Comparison of ENCODE assay signal across 8 mouse cellular contexts in the genomic region with DNA sequence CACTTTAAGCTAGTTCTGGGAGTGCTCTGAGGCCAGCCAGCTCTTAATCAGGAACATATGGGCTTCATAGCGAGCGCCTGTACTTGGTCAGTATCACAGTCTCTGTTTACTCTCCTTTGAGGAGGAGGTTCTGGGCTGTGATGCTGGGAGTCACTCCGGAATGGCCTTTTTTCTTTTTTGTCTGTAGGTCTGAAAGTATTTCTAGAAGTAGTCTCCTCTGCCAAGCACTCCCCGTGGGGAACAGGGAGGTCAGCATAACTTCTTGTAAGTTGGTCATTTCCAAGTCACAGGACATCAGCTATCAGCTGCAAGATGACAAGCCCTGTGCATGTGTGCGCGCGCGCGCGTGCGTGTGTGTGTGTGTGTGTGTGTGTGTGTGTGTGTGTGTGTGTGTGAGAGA. TPM values are rescaled to one million over a fixed set of nuclear protein-coding genes. Genes with fewer than 3 reads are reported as not detected.
DNase-seq lines count a peak whose midpoint lies in the region; ATAC-seq and TF ChIP-seq lines count a peak whose summit lies in the region.

No protein-coding gene starts in this region.

- no peak overlapping the region for H3K4me3 ChIP-seq in neural tube, embryonic 13.5 days
- no peak overlapping the region for H3K4me3 ChIP-seq in neural tube, embryonic 15.5 days (replicated peaks)
- no peak overlapping the region for H3K4me3 ChIP-seq in embryonic facial prominence, embryonic 12.5 days
- H3K4me3 ChIP-seq in layer of hippocampus, adult 2 months: no peak overlapping the region

- peak overlapping the region; percentile 33; the same call in 1 of the 2 replicates for H3K27ac ChIP-seq in neural tube, embryonic 13.5 days (replicated peaks)
- H3K27ac ChIP-seq in neural tube, embryonic 15.5 days (replicated peaks): no peak overlapping the region
- peak overlapping the region; percentile 90 for H3K27ac ChIP-seq in embryonic facial prominence, embryonic 12.5 days
- H3K27ac ChIP-seq in layer of hippocampus, adult 2 months: no peak overlapping the region

- no peak for ATAC-seq in neural tube, embryonic 13.5 days (ENCODE audit: low read depth)
- no peak for ATAC-seq in neural tube, embryonic 15.5 days (ENCODE audit: low FRiP score)
- peak; percentile 73; the same call in 1 of the 2 replicates for ATAC-seq in embryonic facial prominence, embryonic 12.5 days (ENCODE audit: insufficient number of reproducible peaks, insufficient read depth, low FRiP score, low TSS enrichment)

- no peak overlapping the region for H3K4me2 ChIP-seq in neural tube, embryonic 13.5 days
- no peak overlapping the region for H3K4me2 ChIP-seq in neural tube, embryonic 15.5 days
- H3K4me2 ChIP-seq in embryonic facial prominence, embryonic 12.5 days (replicated peaks): peak overlapping the region; percentile 31; the same call in 1 of the 2 replicates

- DNase-seq in heart, postnatal 25 days (ENCODE audit: low spot score): peak; percentile 59
- DNase-seq in lung, postnatal 10 days: peak; percentile 71
- DNase-seq in layer of hippocampus, adult 2 months (ENCODE audit: low spot score in 2 of 2): no peak
- no peak for DNase-seq in frontal cortex, postnatal 36 days (ENCODE audit: low spot score in 2 of 2)
- DNase-seq in thymus, adult 18-20 months: no peak

- no peak for TF ChIP-seq CTCF in layer of hippocampus, adult 2 months (conservative IDR thresholded peaks at IDR 0.05)

- 78% methylated on average over 11 of the region's 11 CpGs for WGBS in neural tube, embryonic 13.5 days
- WGBS in neural tube, embryonic 15.5 days: 76% methylated on average over 11 of the region's 11 CpGs
- WGBS in embryonic facial prominence, embryonic 12.5 days: 46% methylated on average over 11 of the region's 11 CpGs

- peaks cover 21% of the 10 kb centered on the region for H3K4me1 ChIP-seq in neural tube, embryonic 13.5 days (replicated peaks)
- H3K4me1 ChIP-seq in neural tube, embryonic 15.5 days: peaks cover 15% of the 10 kb centered on the region
- H3K4me1 ChIP-seq in embryonic facial prominence, embryonic 12.5 days: peaks cover 32% of the 10 kb centered on the region

- H3K9me3 ChIP-seq in neural tube, embryonic 13.5 days: no peaks in the 10 kb centered on the region
- H3K9me3 ChIP-seq in neural tube, embryonic 15.5 days (replicated peaks): no peaks in the 10 kb centered on the region
- no peaks in the 10 kb centered on the region for H3K9me3 ChIP-seq in embryonic facial prominence, embryonic 12.5 days

- H3K27me3 ChIP-seq in neural tube, embryonic 13.5 days: no peaks in the 10 kb centered on the region
- no peaks in the 10 kb centered on the region for H3K27me3 ChIP-seq in neural tube, embryonic 15.5 days (replicated peaks)
- no peaks in the 10 kb centered on the region for H3K27me3 ChIP-seq in embryonic facial prominence, embryonic 12.5 days

- no peaks in the 10 kb centered on the region for H3K36me3 ChIP-seq in neural tube, embryonic 13.5 days
- no peaks in the 10 kb centered on the region for H3K36me3 ChIP-seq in neural tube, embryonic 15.5 days
- H3K36me3 ChIP-seq in embryonic facial prominence, embryonic 12.5 days: peaks cover 36% of the 10 kb centered on the region

- H3K9ac ChIP-seq in neural tube, embryonic 13.5 days: no peak overlapping the region
- H3K9ac ChIP-seq in neural tube, embryonic 15.5 days (replicated peaks): no peak overlapping the region
- H3K9ac ChIP-seq in embryonic facial prominence, embryonic 12.5 days: no peak overlapping the region

- intact Hi-C loops in heart, postnatal 25 days (cut with DNase I): no loop called here

RNA-seq across cellular contexts. Expression of gene Spc24, which starts 7.8 kb away (rescaled TPM):
- 17.5 and 21.0 TPM in 2 replicates for polyA plus RNA-seq in neural tube, embryonic 13.5 days (2015; fragmentation: Nextera tagmentation; extraction: Ambion mirVana)
- 17.2 and 39.7 TPM in 2 replicates for polyA plus RNA-seq in neural tube, embryonic 15.5 days (2015; fragmentation: Nextera tagmentation; extraction: Ambion mirVana)
- polyA plus RNA-seq in embryonic facial prominence, embryonic 12.5 days (2016; fragmentation: Nextera tagmentation; extraction: Ambion mirVana): 117 and 126 TPM in 2 replicates
- 1 to 10 TPM; 3.2 to 4.0 TPM for total RNA-seq in heart, postnatal 25 days (2021)
- 1 to 10 TPM; 2.2 to 2.9 TPM for total RNA-seq in layer of hippocampus, adult 2 months (2021)

RNA-seq across cellular contexts. Expression of gene Kank2, which starts 30.6 kb away (rescaled TPM):
- 5.3 and 5.9 TPM in 2 replicates for polyA plus RNA-seq in neural tube, embryonic 13.5 days (2015; fragmentation: Nextera tagmentation; extraction: Ambion mirVana)
- 4.9 and 7.4 TPM in 2 replicates for polyA plus RNA-seq in neural tube, embryonic 15.5 days (2015; fragmentation: Nextera tagmentation; extraction: Ambion mirVana)
- 20.4 and 21.6 TPM in 2 replicates for polyA plus RNA-seq in embryonic facial prominence, embryonic 12.5 days (2016; fragmentation: Nextera tagmentation; extraction: Ambion mirVana)
- total RNA-seq in heart, postnatal 25 days (2021): 10 to 100 TPM; 52.5 to 58.0 TPM
- 1 to 10 TPM; 7.0 to 8.4 TPM for total RNA-seq in layer of hippocampus, adult 2 months (2021)

RNA-seq across cellular contexts. Expression of gene Ldlr, which starts 44.6 kb away (rescaled TPM):
- 13.8 and 16.1 TPM in 2 replicates for polyA plus RNA-seq in neural tube, embryonic 13.5 days (2015; fragmentation: Nextera tagmentation; extraction: Ambion mirVana)
- polyA plus RNA-seq in neural tube, embryonic 15.5 days (2015; fragmentation: Nextera tagmentation; extraction: Ambion mirVana): 15.3 and 23.1 TPM in 2 replicates
- polyA plus RNA-seq in embryonic facial prominence, embryonic 12.5 days (2016; fragmentation: Nextera tagmentation; extraction: Ambion mirVana): 33.5 and 36.8 TPM in 2 replicates
- total RNA-seq in heart, postnatal 25 days (2021): 1 to 10 TPM; 2.7 to 3.1 TPM
- 10 to 100 TPM; 12.0 to 16.2 TPM for total RNA-seq in layer of hippocampus, adult 2 months (2021)

Comparison
In these comparisons a context has a peak if more than half of its experiments do, and no peak if none do; other contexts are left out.
1. H3K27ac ChIP-seq: peak in neural tube, embryonic 13.5 days (single experiment) and embryonic facial prominence, embryonic 12.5 days (single experiment); none in neural tube, embryonic 15.5 days (single experiment) and layer of hippocampus, adult 2 months (single experiment).
2. DNase-seq: peak in heart, postnatal 25 days (single experiment) and lung, postnatal 10 days (single experiment); none in layer of hippocampus, adult 2 months (0 of 2), frontal cortex, postnatal 36 days (0 of 2) and thymus, adult 18-20 months (0 of 2).